In genomic region chr6:127854688-127855013, GRCm38 (mm10) we compare ENCODE assay signal across 14 mouse cellular contexts. TPM values are rescaled to one million over a fixed set of nuclear protein-coding genes. Genes with fewer than 3 reads are reported as not detected.
A peak's percentile ranks its signal among the peaks of the same experiment; 100 is the strongest.
DNase-seq lines count a peak whose midpoint lies in the region; ATAC-seq lines count a peak whose summit lies in the region.
"Had no signal": no experiment of that assay in that cellular context is flagged by ENCODE, and none has a peak within 500 bp of the region (broad histone marks: within the 10 kb centered on the region; RNA-seq: fewer than 3 reads in every experiment).

No protein-coding gene starts in this region.

- WGBS in heart, embryonic 13.5 days, result 83% methylated on average over 2 of the region's 2 CpGs
- 93% methylated on average over 2 of the region's 2 CpGs for WGBS in midbrain, embryonic 11.5 days
- 97% methylated on average over 2 of the region's 2 CpGs for WGBS in midbrain, embryonic 15.5 days
- WGBS in embryonic facial prominence, embryonic 15.5 days, result 93% methylated on average over 2 of the region's 2 CpGs
- 89% methylated on average over 2 of the region's 2 CpGs for WGBS in stomach, embryonic 16.5 days

- intact Hi-C loops in heart, postnatal 25 days (cut with DNase I), result no loop called here

- no peak for DNase-seq in heart, postnatal 25 days (ENCODE audit: low spot score)
- DNase-seq in midbrain, embryonic 11.5 days (ENCODE audit: low spot score, missing footprints), result peak; percentile 83
- no peak for DNase-seq in kidney, postnatal 4 days
- DNase-seq: cerebellum, adult 11-12 months; layer of hippocampus, postnatal 36 days; right cerebral cortex, postnatal 14 days; thymus, adult 18-20 months had no signal

- peak overlapping the region; percentile 53 for H3K27ac ChIP-seq in heart, embryonic 13.5 days (replicated peaks)
- no peak overlapping the region for H3K27ac ChIP-seq in midbrain, embryonic 11.5 days (ENCODE audit: low read depth, low read length)
- H3K27ac ChIP-seq in midbrain, embryonic 15.5 days, result no peak overlapping the region
- H3K27ac ChIP-seq in embryonic facial prominence, embryonic 15.5 days (replicated peaks), result peak overlapping the region; percentile 77
- no peak overlapping the region for H3K27ac ChIP-seq in stomach, embryonic 16.5 days (ENCODE audit: low read length)
- H3K27ac ChIP-seq: neural tube, embryonic 12.5 days had no signal

- no peak for ATAC-seq in heart, embryonic 13.5 days (ENCODE audit: extremely low read depth, insufficient number of reproducible peaks, low FRiP score, low TSS enrichment)
- no peak for ATAC-seq in midbrain, embryonic 11.5 days (ENCODE audit: low FRiP score)
- ATAC-seq in midbrain, embryonic 15.5 days (replicated peaks), result no peak
- ATAC-seq in embryonic facial prominence, embryonic 15.5 days (ENCODE audit: insufficient number of reproducible peaks, low FRiP score, low TSS enrichment, low read depth), result no peak
- ATAC-seq in stomach, embryonic 16.5 days (ENCODE audit: insufficient read depth, low FRiP score), result no peak
- ATAC-seq: forebrain, embryonic 15.5 days had no signal

- no peaks in the 10 kb centered on the region for H3K36me3 ChIP-seq in heart, embryonic 13.5 days
- no peaks in the 10 kb centered on the region for H3K36me3 ChIP-seq in midbrain, embryonic 11.5 days (ENCODE audit: control insufficient read depth, insufficient read depth, low read length)
- no peaks in the 10 kb centered on the region for H3K36me3 ChIP-seq in midbrain, embryonic 15.5 days (replicated peaks)
- no peaks in the 10 kb centered on the region for H3K36me3 ChIP-seq in embryonic facial prominence, embryonic 15.5 days
- no peaks in the 10 kb centered on the region for H3K36me3 ChIP-seq in stomach, embryonic 16.5 days (ENCODE audit: control insufficient read depth, insufficient read depth, low read length)
- H3K36me3 ChIP-seq: forebrain, embryonic 15.5 days; G1E; neural tube, embryonic 12.5 days had no signal

- no peak overlapping the region for H3K9ac ChIP-seq in heart, embryonic 13.5 days
- no peak overlapping the region for H3K9ac ChIP-seq in midbrain, embryonic 11.5 days (ENCODE audit: low read length)
- no peak overlapping the region for H3K9ac ChIP-seq in midbrain, embryonic 15.5 days
- H3K9ac ChIP-seq in embryonic facial prominence, embryonic 15.5 days, result no peak overlapping the region
- no peak overlapping the region for H3K9ac ChIP-seq in stomach, embryonic 16.5 days (ENCODE audit: low read length)
- H3K9ac ChIP-seq: forebrain, embryonic 15.5 days; neural tube, embryonic 12.5 days had no signal

- H3K4me3 ChIP-seq in heart, embryonic 13.5 days, result no peak overlapping the region
- H3K4me3 ChIP-seq in midbrain, embryonic 11.5 days (ENCODE audit: low read depth, low read length), result no peak overlapping the region
- H3K4me3 ChIP-seq in midbrain, embryonic 15.5 days, result no peak overlapping the region
- H3K4me3 ChIP-seq in embryonic facial prominence, embryonic 15.5 days (replicated peaks), result no peak overlapping the region
- no peak overlapping the region for H3K4me3 ChIP-seq in stomach, embryonic 16.5 days (replicated peaks; ENCODE audit: low read length)
- H3K4me3 ChIP-seq: forebrain, embryonic 15.5 days; neural tube, embryonic 12.5 days had no signal

- H3K9me3 ChIP-seq in heart, embryonic 13.5 days, result no peaks in the 10 kb centered on the region
- H3K9me3 ChIP-seq in midbrain, embryonic 11.5 days (ENCODE audit: control insufficient read depth, low read length), result no peaks in the 10 kb centered on the region
- no peaks in the 10 kb centered on the region for H3K9me3 ChIP-seq in midbrain, embryonic 15.5 days
- no peaks in the 10 kb centered on the region for H3K9me3 ChIP-seq in embryonic facial prominence, embryonic 15.5 days (replicated peaks)
- H3K9me3 ChIP-seq in stomach, embryonic 16.5 days (replicated peaks; ENCODE audit: control insufficient read depth, low read length), result no peaks in the 10 kb centered on the region
- H3K9me3 ChIP-seq: forebrain, embryonic 15.5 days; neural tube, embryonic 12.5 days had no signal

- H3K4me2 ChIP-seq in heart, embryonic 13.5 days, result peak overlapping the region; percentile 57
- H3K4me2 ChIP-seq in midbrain, embryonic 11.5 days, result no peak overlapping the region
- no peak overlapping the region for H3K4me2 ChIP-seq in midbrain, embryonic 15.5 days
- H3K4me2 ChIP-seq in embryonic facial prominence, embryonic 15.5 days (replicated peaks), result 0 out of 2 replicates have a peak overlapping the region, but pooled peaks have one; percentile 21
- 0 out of 2 replicates have a peak overlapping the region, but pooled peaks have one; percentile 36 for H3K4me2 ChIP-seq in stomach, embryonic 16.5 days (ENCODE audit: low read depth, low read length)
- H3K4me2 ChIP-seq: forebrain, embryonic 15.5 days; neural tube, embryonic 12.5 days had no signal

- H3K4me1 ChIP-seq in heart, embryonic 13.5 days, result peaks cover 21% of the 10 kb centered on the region
- peaks cover 16% of the 10 kb centered on the region for H3K4me1 ChIP-seq in midbrain, embryonic 11.5 days (ENCODE audit: control insufficient read depth, insufficient read depth, low read length)
- H3K4me1 ChIP-seq in midbrain, embryonic 15.5 days, result peaks cover 21% of the 10 kb centered on the region
- peaks cover 33% of the 10 kb centered on the region for H3K4me1 ChIP-seq in embryonic facial prominence, embryonic 15.5 days
- H3K4me1 ChIP-seq in stomach, embryonic 16.5 days (ENCODE audit: control insufficient read depth, insufficient read depth, low read length), result peaks cover 13% of the 10 kb centered on the region

- H3K27me3 ChIP-seq in heart, embryonic 13.5 days (replicated peaks), result peaks cover 5% of the 10 kb centered on the region; the same call in 1 of the 2 replicates
- H3K27me3 ChIP-seq in midbrain, embryonic 11.5 days (ENCODE audit: control insufficient read depth, insufficient read depth, low read length), result no peaks in the 10 kb centered on the region
- no peaks in the 10 kb centered on the region for H3K27me3 ChIP-seq in midbrain, embryonic 15.5 days (replicated peaks)
- H3K27me3 ChIP-seq in embryonic facial prominence, embryonic 15.5 days, result no peaks in the 10 kb centered on the region
- H3K27me3 ChIP-seq in stomach, embryonic 16.5 days (ENCODE audit: control insufficient read depth, insufficient read depth, low read length), result no peaks in the 10 kb centered on the region
- H3K27me3 ChIP-seq: forebrain, embryonic 15.5 days; neural tube, embryonic 12.5 days had no signal

RNA-seq across cellular contexts. Expression of gene Tspan11, which starts 32.7 kb away (rescaled TPM):
- 2.0 and 3.3 TPM in 2 replicates for polyA plus RNA-seq in heart, embryonic 13.5 days (2015; fragmentation: Nextera tagmentation; extraction: Ambion mirVana)
- 1 to 10 TPM; 1.1 to 2.3 TPM for total RNA-seq in heart, postnatal 25 days (2021)
- 10.8 and 13.3 TPM in 2 replicates for polyA plus RNA-seq in midbrain, embryonic 11.5 days (2014; fragmentation: Nextera tagmentation; extraction: Ambion mirVana)
- 4.8 and 6.9 TPM in 2 replicates for polyA plus RNA-seq in midbrain, embryonic 15.5 days (2015; fragmentation: Nextera tagmentation; extraction: Ambion mirVana)
- polyA plus RNA-seq in embryonic facial prominence, embryonic 15.5 days (2015; fragmentation: Nextera tagmentation; extraction: Ambion mirVana), result 29.6 and 37.8 TPM in 2 replicates
- 4.1 and 5.5 TPM in 2 replicates for polyA plus RNA-seq in stomach, embryonic 16.5 days (2015; fragmentation: Nextera tagmentation; extraction: Ambion mirVana)
- polyA plus RNA-seq: G1E had no signal

Comparison
In these comparisons a context has a peak if more than half of its experiments do, and no peak if none do; other contexts are left out.
1. H3K27ac ChIP-seq: peak in heart, embryonic 13.5 days (single experiment) and embryonic facial prominence, embryonic 15.5 days (single experiment); none in midbrain, embryonic 11.5 days (single experiment), midbrain, embryonic 15.5 days (single experiment) and stomach, embryonic 16.5 days (single experiment).
2. H3K4me2 ChIP-seq: peak in heart, embryonic 13.5 days (single experiment), embryonic facial prominence, embryonic 15.5 days (single experiment) and stomach, embryonic 16.5 days (single experiment); none in midbrain, embryonic 11.5 days (single experiment) and midbrain, embryonic 15.5 days (single experiment).